Mouse (Mus musculus) thymus, postnatal 0 days (tissue): ENCODE results near the gene Mrpl28. TPM values are rescaled to one million over a fixed set of nuclear protein-coding genes. Genes with fewer than 3 reads are reported as not detected.

Source experiments
- DNase-seq: peaks from one replicate; pipeline ENCODE4 v3.0.0-alpha.2; 2015; ENCODE audit warnings: low spot score
- polyA plus RNA-seq: library from polyadenylated mRNA; unstranded; fragments of >200 nt; fragmentation: Nextera tagmentation; extraction: Ambion mirVana; gene quantifications from 2 replicates; pipeline ENCODE4 v1.2.1, GENCODE M21; 2015

Gene Mrpl28
- polyA plus RNA-seq, 1 experiment from 2014 or later = 158 TPM

DNA sequence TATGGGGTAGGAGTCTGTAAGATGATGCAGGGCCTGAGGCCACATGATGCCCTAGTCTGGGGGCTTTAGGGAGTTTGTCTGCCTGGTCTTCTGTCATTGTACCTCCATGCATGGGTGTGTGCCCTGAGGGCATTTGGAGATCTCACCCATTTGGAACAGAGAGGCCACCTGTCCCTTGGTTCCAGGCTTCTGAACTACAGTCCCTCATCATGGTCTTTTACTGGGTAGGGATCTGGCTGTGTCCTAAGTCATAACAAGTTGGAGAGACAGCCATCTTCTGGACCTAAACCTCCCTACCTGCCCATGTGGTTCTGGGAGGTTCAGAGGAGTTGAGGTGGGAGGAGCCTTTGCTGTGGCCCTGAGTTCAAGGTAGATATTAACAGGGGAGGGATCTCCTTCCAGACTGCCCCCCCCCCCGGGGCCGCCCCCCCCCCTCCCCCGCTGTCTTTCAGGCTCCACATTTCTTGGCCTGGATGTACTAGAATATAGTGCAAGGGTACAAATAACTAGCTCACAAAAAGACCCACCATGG, 7.3 kb upstream of the Mrpl28 start:
- no peak for DNase-seq

DNA sequence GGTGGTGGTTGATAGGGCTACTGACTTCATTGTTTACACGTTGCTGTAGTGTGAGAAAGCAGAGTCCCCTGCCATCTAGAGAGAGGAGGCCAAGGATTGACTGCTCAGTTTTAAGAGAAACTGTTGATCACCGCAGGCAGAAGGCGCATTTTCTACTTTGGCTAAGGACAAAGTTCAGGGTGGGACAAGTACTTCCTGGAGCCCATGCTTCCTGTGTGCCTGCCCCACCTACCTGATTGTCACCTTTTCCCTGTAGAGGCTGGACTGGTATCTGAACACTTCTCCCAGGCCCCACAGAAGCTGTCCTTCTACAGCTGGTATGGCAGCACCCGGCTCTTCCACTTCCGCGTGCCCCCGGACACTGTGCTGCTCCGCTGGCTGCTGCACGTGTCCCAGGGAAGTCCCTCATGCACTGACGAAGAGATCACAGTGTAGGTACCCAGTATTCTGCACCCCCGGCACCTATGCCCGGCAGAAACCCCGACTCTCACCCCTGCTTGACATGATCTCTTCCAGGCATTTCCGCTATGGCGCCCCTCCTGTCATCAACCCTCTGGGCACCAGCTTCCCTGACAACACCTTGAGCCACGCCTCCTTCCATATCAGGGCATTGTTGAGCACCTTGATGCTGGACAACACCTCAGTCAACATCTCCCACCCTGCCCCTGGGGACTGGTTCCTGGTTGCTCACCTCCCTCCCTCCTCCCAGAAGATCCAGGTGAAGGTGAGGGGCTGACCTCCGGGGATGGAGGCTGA, 6.6 kb upstream of the Mrpl28 start:
- no peak for DNase-seq

DNA sequence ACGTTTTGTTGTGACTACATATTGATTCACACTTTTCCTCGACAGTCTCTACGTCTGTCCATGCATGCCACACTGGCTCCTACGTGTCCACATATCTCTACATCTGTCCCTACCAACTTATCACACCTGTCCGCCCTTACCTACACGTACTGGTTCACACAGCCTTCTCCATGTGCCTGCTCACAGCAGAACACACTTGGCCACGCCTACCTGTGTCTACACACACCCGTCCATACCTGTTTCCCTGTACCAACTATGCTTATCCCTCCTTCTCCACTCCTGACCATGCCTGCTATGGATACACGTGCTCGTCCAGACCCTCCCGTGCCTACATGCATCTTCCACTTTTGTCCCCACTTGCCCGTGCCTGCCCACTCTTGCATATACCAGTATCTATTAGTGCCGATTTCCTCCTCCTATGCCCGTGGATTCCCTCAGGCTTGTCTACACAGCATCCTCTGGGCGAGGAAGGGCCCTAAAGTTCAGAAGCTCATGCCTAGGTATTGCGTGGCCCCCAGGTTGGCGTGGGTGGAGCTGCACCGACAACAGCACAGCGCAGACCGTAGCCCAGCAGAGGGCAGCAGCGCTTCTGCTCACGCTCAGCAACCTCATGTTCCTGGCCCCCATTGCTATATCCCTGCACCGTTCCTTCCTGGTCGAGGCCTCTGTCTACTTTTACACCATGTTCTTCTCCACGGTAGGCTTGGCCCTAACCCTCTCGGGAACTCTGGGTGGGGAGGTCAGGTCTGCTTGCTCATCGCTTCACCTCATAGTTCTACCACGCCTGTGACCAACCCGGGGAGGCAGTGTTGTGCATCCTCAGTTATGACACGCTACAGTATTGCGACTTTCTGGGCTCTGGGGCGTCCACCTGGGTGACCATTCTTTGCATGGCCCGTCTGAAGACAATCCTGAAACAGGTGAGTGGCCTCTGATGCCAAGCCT, 3.3 kb upstream of the Mrpl28 start:
- DNase-seq = peak; percentile 80

DNA sequence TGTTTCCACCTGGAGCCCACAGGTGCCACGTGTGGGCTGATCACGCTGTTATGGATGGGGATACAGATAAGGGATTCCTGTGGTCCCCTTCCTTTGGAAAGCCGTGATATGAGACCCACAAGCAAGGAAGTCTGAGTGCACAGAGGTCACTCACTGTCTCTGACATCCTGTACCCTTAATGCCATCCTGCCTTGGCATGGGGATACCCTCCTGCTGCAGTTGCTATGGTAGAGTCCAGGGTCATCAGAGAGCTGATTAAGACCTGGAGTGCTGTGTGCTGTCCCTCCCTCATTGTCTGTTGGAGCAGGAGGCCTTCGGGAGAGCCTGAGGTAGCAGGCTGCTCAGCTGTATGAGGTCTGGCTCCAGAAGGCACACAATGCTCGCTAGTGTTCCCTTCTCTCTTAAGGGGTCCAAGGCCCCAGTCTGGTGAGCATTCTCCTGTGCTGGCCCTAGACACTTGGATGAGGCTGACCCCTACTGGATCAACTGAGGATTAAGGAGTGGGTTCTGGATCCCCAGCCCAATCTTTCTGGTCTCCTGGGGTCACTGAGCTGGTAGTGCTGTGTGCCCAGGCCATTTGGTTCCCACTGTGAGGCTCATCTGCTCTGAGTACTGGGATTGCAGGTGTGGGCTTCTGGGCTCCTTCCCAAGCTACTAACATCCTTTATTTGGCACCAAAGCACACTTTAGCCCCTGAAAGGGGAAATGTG, 714 bp upstream of the Mrpl28 start:
- DNase-seq = no peak

DNA sequence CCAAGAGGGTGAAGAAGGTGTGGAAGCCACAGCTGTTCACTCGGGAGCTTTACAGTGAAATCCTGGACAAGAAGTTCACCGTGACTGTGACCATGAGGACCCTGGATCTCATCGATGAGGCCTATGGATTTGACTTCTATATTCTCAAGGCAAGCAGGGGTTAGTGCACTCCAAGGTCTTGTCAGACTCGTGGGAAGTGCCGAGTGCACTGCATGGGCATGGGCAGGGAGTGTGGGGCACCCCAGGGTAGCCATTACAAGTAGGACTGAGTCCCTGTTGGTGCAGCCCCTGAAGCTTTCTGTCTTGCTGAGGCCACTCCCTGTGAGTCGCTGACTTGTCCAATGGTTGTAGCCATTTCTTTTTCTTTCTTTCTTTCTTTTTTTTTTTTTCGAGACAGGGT, 1.3 kb downstream of the Mrpl28 start:
- no peak for DNase-seq

DNA sequence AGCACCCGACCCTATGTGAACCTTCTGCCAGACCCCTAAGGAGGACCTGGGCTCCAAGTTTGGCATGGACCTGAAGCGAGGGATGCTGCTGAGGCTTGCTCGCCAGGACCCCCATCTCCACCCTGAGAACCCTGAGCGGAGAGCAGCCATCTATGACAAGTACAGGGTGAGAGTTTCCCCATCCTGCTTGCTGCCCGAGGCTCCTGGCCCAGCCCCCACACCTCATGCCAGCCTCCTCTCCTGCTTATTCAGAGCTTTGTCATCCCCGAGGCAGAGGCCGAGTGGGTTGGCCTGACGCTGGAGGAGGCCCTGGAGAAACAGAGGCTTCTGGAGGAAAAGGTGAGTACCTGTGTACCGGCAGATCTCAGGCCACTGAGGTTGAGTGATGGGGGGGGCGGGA, 1.9 kb downstream of the Mrpl28 start:
- no peak for DNase-seq

DNA sequence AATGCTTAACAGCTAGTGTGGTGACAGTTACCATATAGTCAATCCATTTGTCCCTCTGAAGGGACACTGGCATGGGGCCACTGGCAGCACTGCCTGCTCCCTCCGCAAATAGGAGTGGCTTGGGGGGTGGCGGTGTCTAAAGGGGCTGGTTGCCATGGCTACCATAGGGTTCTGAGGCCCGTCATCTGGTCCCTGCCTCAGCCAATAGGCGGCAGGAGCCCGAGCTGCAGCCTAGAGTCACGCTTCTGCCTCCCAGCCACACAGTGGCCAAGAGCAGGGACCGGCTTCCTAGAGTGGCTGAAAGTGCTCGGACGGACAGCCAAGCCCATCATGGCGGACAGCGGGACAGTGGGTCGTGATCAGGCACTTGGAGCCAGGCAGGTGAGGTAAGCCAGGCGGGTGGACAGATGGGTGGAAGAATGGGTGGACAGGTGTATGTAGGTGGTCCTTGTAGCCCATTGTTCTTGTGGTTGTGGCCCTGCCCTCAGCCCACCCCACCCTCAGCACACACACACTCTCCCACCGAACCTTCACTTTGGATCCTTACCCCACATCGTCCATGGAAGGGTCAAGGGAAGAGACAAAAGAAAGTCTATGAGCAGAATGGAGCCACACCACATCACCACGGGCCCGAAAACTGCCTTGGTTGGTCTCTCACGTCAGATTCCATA, 7.9 kb downstream of the Mrpl28 start:
- DNase-seq = no peak

DNA sequence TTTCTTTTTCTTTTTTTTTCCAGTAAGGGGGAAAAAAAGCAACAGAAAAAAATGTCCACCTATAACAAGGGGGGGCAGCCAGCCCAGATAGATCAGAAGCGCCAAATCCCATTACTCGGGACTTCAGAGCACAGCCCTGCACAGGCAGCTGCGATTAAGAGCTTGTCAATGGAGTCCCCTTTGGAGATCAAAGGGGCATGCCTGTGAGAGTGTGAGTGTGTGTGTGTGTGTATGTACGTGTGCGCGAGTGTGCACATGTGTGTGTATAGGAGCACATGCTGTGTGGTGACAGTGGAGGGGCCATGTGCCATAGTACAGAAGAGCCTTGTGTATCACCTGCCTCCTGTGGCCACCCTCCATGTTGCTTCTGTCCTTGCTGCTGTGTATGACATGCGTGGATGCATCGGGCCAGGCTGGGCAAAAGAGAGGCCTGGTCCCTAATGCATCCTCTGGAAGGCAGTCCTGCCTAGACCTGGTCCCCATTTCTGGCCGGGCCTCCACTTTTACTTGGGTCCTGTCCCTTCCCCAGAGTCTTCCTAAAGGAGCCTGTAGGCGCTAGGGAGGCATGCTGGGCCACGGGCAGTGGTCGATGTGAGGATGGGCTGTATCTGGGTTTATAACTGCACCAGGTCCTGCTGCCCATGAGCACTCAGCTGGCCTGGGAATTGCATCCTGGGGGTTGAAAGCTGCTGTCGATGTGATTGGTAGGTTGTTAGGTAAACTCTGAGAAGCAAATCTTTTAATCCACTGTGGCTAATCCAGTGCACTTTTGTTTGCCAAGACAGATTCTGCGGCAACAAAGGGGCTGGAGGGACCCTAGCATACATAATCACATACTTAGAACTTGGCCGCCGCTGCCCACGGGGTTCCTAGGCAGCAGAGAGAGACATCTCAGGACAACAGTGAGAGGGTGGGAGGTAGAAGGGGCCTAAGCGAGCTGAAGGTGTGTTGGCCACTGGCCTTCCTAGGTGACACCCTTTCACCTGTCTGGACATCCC, 8.9 kb downstream of the Mrpl28 start:
- no peak for DNase-seq

DNA sequence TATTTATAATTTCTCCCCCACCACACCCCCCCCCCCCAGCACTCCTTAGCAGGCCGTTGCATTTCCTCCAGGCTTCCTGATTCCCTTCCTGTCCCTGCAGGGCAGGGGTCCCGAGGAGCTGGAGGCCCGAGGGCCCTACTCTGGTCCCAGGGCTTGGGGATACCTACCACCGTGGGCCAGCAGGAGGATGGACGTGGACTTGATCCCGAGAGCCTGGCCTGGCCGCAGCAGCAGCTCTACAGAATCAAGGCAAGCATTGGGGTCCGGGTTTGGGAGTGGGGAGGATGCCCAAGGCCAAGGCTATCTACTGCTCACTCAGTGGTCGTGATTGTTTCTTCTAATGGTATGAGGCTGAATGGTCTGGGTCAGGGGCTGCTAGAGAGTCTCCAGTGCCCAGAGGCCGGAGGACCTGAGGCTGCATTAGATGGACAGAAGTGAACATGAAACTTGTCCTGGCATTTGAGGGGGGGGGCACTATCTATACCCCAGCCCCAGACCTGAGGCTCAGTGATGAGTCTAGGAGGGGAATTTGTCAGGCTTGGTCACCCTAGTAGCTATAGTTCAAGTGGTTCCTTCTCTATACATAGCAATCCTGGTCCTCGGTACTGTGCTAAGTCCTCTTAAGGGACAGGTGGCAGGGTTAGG, 13.9 kb downstream of the Mrpl28 start:
- DNase-seq = no peak

DNA sequence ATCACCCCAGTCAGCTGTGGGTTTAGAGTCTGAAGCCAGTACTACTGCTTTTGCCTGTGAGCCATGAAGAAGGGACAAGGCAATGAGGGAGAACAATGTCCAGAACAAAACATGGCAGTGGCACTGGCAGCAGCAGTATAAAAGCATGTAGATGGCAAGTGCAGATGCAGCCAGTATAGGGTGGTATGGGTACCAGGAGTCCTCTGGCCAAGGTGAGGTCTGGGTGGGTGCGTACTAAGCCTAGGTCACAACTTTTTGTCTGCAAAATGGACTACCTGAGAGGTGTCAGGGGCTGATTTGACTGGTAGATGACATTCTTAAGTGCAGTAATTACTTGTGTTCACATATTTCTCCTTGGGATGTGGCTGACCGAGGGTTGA, 14.4 kb downstream of the Mrpl28 start:
- DNase-seq = no peak

DNA sequence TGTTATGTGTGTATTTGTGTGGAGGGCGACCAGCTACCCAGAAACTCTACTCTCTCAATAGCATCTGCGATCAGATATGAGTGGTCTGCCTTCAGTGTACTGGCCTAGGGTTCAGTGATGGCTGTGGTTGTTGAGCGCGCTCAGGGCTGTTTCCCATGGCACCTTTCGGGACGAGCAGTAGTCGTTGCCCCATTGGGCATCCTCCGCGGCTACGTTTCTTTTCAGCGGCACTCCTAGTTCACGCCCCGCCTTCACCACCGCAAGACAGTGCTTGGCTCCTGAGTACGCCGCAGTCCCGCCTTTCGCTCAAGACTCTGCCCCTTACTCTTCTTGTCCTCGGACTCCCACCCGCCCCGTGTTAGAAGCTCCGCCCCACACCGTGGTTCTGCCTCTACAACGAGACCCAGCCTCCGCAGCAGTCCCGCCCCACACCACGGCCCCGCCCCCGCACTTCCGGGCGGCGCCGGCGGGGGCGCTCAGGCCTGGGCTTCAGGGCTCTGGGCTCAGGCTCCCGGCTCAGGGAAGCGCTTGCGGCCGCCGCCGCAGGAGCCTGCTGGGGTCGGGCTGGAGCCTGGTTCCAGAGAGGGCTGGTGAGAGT, 15.0 kb downstream of the Mrpl28 start, which contains the start of gene Axin1:
Gene Axin1 (plus strand): TSS at position 450 of the 598 bp plus-strand sequence.
- peak; percentile 98 for DNase-seq

DNA sequence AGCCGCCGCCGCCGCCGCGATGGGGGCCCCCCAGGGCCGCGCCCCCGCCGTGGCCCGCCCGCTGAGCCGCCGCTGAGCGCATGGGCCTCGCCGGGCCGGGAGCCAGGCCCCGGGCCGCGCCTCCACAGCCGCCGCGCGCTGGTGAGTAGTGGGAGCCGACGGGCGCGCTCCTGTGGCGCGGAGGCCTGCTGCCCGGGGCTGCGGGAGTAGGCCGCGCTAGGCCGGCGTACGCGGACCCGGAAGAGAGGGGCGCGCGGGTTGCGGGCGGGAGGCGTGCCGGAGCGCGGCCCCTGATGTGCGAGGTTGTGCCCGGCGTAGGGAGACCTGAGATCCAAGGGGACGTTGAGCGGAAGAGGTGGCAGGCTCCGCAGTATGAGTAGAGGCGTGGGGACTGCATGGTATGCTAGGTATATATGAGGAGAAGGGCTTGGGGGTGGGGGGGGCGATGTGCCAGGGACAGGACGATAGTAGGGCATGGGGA, 15.6 kb downstream of the Mrpl28 start:
- peak; percentile 67 for DNase-seq

DNA sequence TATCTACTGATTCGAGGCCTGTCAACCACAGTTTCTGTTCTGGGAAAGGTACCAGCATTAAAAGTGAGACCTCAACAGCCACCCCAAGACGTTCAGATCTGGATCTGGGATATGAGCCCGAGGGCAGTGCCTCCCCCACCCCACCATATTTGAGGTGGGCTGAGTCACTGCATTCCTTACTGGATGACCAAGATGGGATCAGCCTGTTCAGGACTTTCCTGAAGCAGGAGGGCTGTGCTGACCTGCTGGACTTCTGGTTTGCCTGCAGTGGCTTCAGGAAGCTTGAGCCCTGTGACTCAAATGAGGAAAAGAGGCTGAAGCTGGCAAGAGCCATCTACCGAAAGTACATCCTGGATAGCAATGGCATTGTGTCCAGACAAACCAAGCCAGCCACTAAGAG, 19.5 kb downstream of the Mrpl28 start:
- no peak for DNase-seq

DNA sequence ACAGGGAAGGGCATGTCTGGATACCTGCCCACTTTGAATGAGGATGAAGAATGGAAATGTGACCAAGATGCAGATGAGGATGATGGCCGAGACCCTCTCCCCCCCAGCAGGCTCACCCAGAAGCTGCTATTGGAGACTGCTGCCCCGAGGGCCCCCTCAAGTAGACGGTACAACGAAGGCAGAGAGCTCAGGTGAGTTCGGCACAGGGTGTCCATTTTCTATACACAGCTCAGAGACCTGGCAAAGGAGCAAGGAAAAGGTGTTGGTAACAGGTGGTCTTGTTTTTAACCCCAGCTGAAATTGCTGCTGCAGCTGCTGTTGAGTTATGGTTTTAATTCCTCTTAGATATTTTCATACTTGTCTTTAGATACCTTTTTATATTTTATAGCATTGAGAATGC, 20.1 kb downstream of the Mrpl28 start:
- DNase-seq = no peak

DNA sequence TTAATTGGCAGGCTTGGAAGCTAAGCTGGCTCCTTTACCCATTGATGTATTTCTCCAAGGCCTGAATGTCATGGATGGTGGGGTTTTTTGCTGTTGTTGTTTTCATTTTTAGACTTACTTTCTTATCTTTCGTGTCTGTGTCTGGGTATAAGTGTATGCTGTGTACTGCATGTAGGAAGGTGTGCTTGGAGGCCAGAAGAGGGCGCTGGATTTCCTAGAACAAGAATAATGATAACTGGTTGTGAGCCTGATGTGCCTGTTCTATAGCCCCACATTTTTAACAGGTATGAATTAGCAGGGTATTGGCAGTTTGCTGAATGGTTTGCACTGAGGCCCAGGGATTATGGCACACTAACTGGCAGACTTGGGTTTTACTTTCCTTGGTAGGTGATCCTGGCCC, 25.8 kb downstream of the Mrpl28 start:
- no peak for DNase-seq

DNA sequence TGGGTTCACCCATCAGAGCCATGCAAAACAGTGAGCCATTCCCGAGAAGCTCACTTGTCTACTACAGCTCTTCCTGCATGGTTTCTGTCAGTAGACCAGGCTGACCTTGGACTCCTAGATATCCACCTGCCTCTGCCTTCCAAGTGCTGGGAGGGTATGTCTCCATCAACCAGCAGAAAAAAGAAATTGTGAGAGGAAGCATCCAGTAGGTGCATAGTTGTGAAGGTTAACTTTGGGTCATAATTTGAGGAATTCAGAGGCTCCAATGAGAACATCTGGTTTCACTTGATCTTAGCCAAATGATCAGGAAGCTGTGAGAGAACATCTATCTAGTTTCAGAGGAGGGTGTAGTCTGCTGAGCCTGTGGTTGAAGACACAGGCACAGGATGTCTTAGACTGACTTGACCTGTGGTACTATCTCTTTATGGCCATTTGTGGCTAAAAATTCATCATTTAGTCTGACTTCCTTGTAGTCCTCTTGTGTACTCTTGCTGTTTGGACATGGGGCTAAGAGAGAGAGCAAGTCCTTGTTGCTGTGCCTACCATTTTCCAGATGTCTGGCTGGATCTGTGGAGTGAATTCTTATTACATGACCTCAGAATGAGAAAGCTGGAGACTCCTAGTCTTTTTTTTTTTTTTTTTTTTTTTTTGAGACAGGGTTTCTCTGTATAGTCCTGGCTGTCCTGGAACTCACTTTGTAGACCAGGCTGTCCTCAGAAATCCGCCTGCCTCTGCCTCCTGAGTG, 28.8 kb downstream of the Mrpl28 start:
- no peak for DNase-seq

DNA sequence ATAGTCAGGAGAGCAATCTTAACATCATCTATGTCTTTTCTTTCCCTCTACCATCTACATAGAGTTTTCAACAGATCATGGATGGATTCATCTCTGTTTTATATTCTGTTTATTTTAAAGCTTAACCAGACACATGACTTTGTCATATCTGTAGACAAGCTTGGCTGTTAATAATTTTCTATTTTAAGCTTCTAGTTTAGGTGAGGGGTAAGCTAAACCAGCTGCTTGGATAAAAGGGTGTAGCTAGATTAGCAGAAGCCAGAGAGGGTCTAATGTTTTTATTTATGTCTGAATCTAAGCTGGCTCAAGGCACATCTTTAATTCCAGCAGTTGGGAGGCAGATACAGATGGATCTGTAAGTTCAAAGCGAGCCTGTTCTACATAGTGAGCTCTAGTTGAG, 39.4 kb downstream of the Mrpl28 start:
- DNase-seq = no peak

DNA sequence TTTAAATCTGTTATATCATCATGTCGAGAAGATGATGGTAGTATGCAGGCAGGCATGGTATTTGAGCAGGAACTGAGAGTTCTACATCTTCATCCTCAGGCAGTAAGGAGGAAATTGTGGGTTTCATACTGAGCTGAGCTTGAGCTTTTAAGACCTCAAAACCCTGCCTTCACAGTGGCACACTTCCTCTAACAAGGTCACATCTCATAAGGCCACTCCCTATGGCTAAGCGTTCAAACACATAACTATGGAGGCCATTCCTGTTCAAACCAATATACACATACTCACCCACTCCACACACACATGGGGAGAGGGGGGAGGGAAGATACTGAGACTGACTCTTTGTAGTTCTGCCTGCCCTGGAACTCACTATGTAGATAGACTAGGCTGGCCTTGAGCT, 44.7 kb downstream of the Mrpl28 start:
- peak; percentile 69 for DNase-seq
